ENCODE assay signal across 16 mouse cellular contexts in the genomic region with DNA sequence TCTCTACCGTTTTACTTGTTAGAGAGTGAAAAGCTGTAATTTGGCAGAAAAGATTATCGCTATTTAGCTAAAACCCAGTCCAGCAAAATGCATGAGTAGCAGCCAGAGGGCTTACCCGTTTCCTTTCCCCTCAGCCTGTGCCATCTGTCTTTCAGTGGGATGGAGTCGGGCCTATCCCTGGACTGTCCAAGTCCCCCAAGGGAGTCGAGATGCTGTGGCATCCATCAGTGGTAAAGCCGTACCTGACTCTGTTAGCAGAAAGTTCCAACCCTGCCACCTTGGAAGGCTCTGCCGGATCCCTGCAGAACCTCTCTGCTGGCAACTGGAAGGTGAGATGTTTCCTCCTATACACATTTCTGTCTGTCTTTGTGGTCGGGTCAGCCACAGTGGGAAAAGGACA.
A peak's percentile ranks its signal among the peaks of the same experiment; 100 is the strongest.
DNase-seq lines count a peak whose midpoint lies in the region; ATAC-seq and TF ChIP-seq lines count a peak whose summit lies in the region.
"Had no signal": no experiment of that assay in that cellular context is flagged by ENCODE, and none has a peak within 500 bp of the region (broad histone marks: within the 10 kb centered on the region; RNA-seq: fewer than 3 reads in every experiment).

No protein-coding gene starts in this region.

- H3K27me3 ChIP-seq in kidney, embryonic 15.5 days, result no peaks in the 10 kb centered on the region
- H3K27me3 ChIP-seq in embryonic facial prominence, embryonic 14.5 days (replicated peaks; ENCODE audit: control insufficient read depth, insufficient read depth, low read length), result no peaks in the 10 kb centered on the region
- no peaks in the 10 kb centered on the region for H3K27me3 ChIP-seq in stomach, embryonic 16.5 days (ENCODE audit: control insufficient read depth, insufficient read depth, low read length)
- H3K27me3 ChIP-seq in hindbrain, postnatal 0 days (ENCODE audit: insufficient read depth, low read length), result no peaks in the 10 kb centered on the region
- H3K27me3 ChIP-seq: CH12.LX; forebrain, embryonic 13.5 days; limb, embryonic 13.5 days; liver, embryonic 15.5 days had no signal

- peak overlapping the region; percentile 43 for H3K27ac ChIP-seq in kidney, embryonic 15.5 days
- H3K27ac ChIP-seq in embryonic facial prominence, embryonic 14.5 days (replicated peaks; ENCODE audit: low read depth, low read length), result peak overlapping the region; percentile 22; the same call in 1 of the 2 replicates
- peak overlapping the region; percentile 3 for H3K27ac ChIP-seq in stomach, embryonic 16.5 days (ENCODE audit: low read length)
- no peak overlapping the region for H3K27ac ChIP-seq in hindbrain, postnatal 0 days
- H3K27ac ChIP-seq: forebrain, embryonic 13.5 days; hindbrain, embryonic 10.5 days; limb, embryonic 13.5 days; liver, embryonic 15.5 days had no signal

- DNase-seq in CD4-positive, CD25-positive, alpha-beta regulatory T cell, adult 2 months (ENCODE audit: low read depth, low spot score), result peak; percentile 13
- DNase-seq in kidney, adult 18-20 months, result no peak
- no peak for DNase-seq in embryonic facial prominence, embryonic 14.5 days (ENCODE audit: low spot score)
- DNase-seq in hindbrain, postnatal 0 days (ENCODE audit: low spot score), result no peak
- no peak for DNase-seq in gastrocnemius, postnatal 10 days
- DNase-seq: lung, postnatal 14 days; right cerebral cortex, postnatal 25 days; thymus, postnatal 4 days had no signal

- no peak overlapping the region for H3K9ac ChIP-seq in kidney, embryonic 15.5 days
- H3K9ac ChIP-seq in embryonic facial prominence, embryonic 14.5 days (ENCODE audit: low read depth, low read length), result no peak overlapping the region
- no peak overlapping the region for H3K9ac ChIP-seq in stomach, embryonic 16.5 days (ENCODE audit: low read length)
- no peak overlapping the region for H3K9ac ChIP-seq in hindbrain, postnatal 0 days (replicated peaks; ENCODE audit: low read length)
- H3K9ac ChIP-seq: forebrain, embryonic 13.5 days; limb, embryonic 13.5 days; liver, embryonic 15.5 days had no signal

- H3K36me3 ChIP-seq in kidney, embryonic 15.5 days, result peaks cover 78% of the 10 kb centered on the region
- peaks cover 63% of the 10 kb centered on the region for H3K36me3 ChIP-seq in embryonic facial prominence, embryonic 14.5 days (ENCODE audit: control insufficient read depth, insufficient read depth, low read length)
- peaks cover 6% of the 10 kb centered on the region; the same call in 1 of the 2 replicates for H3K36me3 ChIP-seq in stomach, embryonic 16.5 days (ENCODE audit: control insufficient read depth, insufficient read depth, low read length)
- peaks cover 33% of the 10 kb centered on the region for H3K36me3 ChIP-seq in hindbrain, postnatal 0 days (ENCODE audit: insufficient read depth, low read length)

- H3K4me1 ChIP-seq in kidney, embryonic 15.5 days, result peaks cover 6% of the 10 kb centered on the region; the same call in 1 of the 2 replicates
- no peaks in the 10 kb centered on the region for H3K4me1 ChIP-seq in embryonic facial prominence, embryonic 14.5 days (ENCODE audit: control insufficient read depth, insufficient read depth, low read length)
- no peaks in the 10 kb centered on the region for H3K4me1 ChIP-seq in stomach, embryonic 16.5 days (ENCODE audit: control insufficient read depth, insufficient read depth, low read length)
- no peaks in the 10 kb centered on the region for H3K4me1 ChIP-seq in hindbrain, postnatal 0 days (ENCODE audit: insufficient read depth, low read length)
- H3K4me1 ChIP-seq: forebrain, embryonic 13.5 days; hindbrain, embryonic 10.5 days; limb, embryonic 13.5 days; liver, embryonic 15.5 days had no signal

- WGBS in kidney, embryonic 15.5 days, result 88% methylated on average over 8 of the region's 8 CpGs
- WGBS in embryonic facial prominence, embryonic 14.5 days, result 74% methylated on average over 8 of the region's 8 CpGs
- WGBS in stomach, embryonic 16.5 days, result 85% methylated on average over 8 of the region's 8 CpGs
- 82% methylated on average over 8 of the region's 8 CpGs for WGBS in hindbrain, postnatal 0 days

- H3K4me3 ChIP-seq in kidney, embryonic 15.5 days (replicated peaks), result no peak overlapping the region
- H3K4me3 ChIP-seq in embryonic facial prominence, embryonic 14.5 days (ENCODE audit: low read depth, low read length), result no peak overlapping the region
- H3K4me3 ChIP-seq in stomach, embryonic 16.5 days (replicated peaks; ENCODE audit: low read length), result no peak overlapping the region
- H3K4me3 ChIP-seq in hindbrain, postnatal 0 days (ENCODE audit: low read length), result no peak overlapping the region
- H3K4me3 ChIP-seq: forebrain, embryonic 13.5 days; hindbrain, embryonic 10.5 days; limb, embryonic 13.5 days; liver, embryonic 15.5 days had no signal

- no peak overlapping the region for H3K4me2 ChIP-seq in kidney, embryonic 15.5 days
- H3K4me2 ChIP-seq in embryonic facial prominence, embryonic 14.5 days (ENCODE audit: low read depth, low read length), result no peak overlapping the region
- H3K4me2 ChIP-seq in stomach, embryonic 16.5 days (ENCODE audit: low read depth, low read length), result no peak overlapping the region
- no peak overlapping the region for H3K4me2 ChIP-seq in hindbrain, postnatal 0 days (ENCODE audit: low read depth, low read length)
- H3K4me2 ChIP-seq: forebrain, embryonic 13.5 days; limb, embryonic 13.5 days; liver, embryonic 15.5 days had no signal

- no peak for ATAC-seq in CD4-positive, CD25-positive, alpha-beta regulatory T cell, adult 4 months
- no peak for ATAC-seq in kidney, embryonic 15.5 days (replicated peaks; ENCODE audit: low FRiP score)
- ATAC-seq in embryonic facial prominence, embryonic 14.5 days (ENCODE audit: low read depth), result no peak
- no peak for ATAC-seq in stomach, embryonic 16.5 days (ENCODE audit: insufficient read depth, low FRiP score)
- no peak for ATAC-seq in hindbrain, postnatal 0 days
- ATAC-seq: forebrain, embryonic 13.5 days had no signal

- TF ChIP-seq CTCF in hindbrain, postnatal 0 days (IDR thresholded peaks at IDR 0.05; ENCODE audit: low read depth), result no peak

- H3K9me3 ChIP-seq in kidney, embryonic 15.5 days (replicated peaks), result no peaks in the 10 kb centered on the region
- no peaks in the 10 kb centered on the region for H3K9me3 ChIP-seq in embryonic facial prominence, embryonic 14.5 days (ENCODE audit: control insufficient read depth, low read length)
- H3K9me3 ChIP-seq in stomach, embryonic 16.5 days (replicated peaks; ENCODE audit: control insufficient read depth, low read length), result no peaks in the 10 kb centered on the region
- H3K9me3 ChIP-seq in hindbrain, postnatal 0 days (ENCODE audit: low read length), result no peaks in the 10 kb centered on the region
- H3K9me3 ChIP-seq: forebrain, embryonic 13.5 days; hindbrain, embryonic 10.5 days; limb, embryonic 13.5 days; liver, embryonic 15.5 days had no signal
